Mouse (Mus musculus) neural tube, embryonic 15.5 days (tissue): ENCODE data around the gene Zc3hc1. TPM values are rescaled to one million over a fixed set of nuclear protein-coding genes. Genes with fewer than 3 reads are reported as not detected.

Source experiments
- ATAC-seq: fragments of 200-750 bp; cut with Nextera tagmentation; 2 replicates; pipeline ENCODE4 v1.8.0; 2017; ENCODE audit warnings: mild to moderate bottlenecking, moderate TSS enrichment, moderate library complexity; ENCODE audit not compliant: low FRiP score
- H3K27ac ChIP-seq: fragments of 300-500 bp; sonication (generic); replicated peaks from 2 replicates; pipeline ENCODE4 v1.5.1; 2015; ENCODE audit warnings: mild to moderate bottlenecking, inconsistent platforms
- H3K27me3 ChIP-seq: fragments of 300-500 bp; sonication (generic); replicated peaks from 2 replicates; pipeline ENCODE4 v1.6.1; 2015; ENCODE audit warnings: inconsistent platforms
- H3K36me3 ChIP-seq: fragments of 300-500 bp; sonication (generic); 2 replicates; pipeline ENCODE4 v1.6.1; 2015; ENCODE audit warnings: inconsistent platforms
- H3K4me1 ChIP-seq: fragments of 300-500 bp; sonication (generic); 2 replicates; pipeline ENCODE4 v1.6.1; 2015; ENCODE audit warnings: inconsistent platforms
- H3K4me2 ChIP-seq: fragments of 300-500 bp; sonication (generic); 2 replicates; pipeline ENCODE4 v1.6.1; 2015; ENCODE audit warnings: inconsistent platforms, mild to moderate bottlenecking, moderate library complexity
- H3K4me3 ChIP-seq: fragments of 300-500 bp; sonication (generic); replicated peaks from 2 replicates; pipeline ENCODE4 v1.5.1; 2015; ENCODE audit warnings: mild to moderate bottlenecking, inconsistent platforms
- H3K9ac ChIP-seq: fragments of 300-500 bp; sonication (generic); replicated peaks from 2 replicates; pipeline ENCODE4 v1.6.1; 2015; ENCODE audit warnings: mild to moderate bottlenecking, inconsistent platforms
- H3K9me3 ChIP-seq: fragments of 300-500 bp; sonication (generic); replicated peaks from 2 replicates; pipeline ENCODE4 v1.6.1; 2016; ENCODE audit warnings: inconsistent platforms
- WGBS: fragments of 180-500 bp; shearing (Covaris S2); methylation state at CpG from one replicate; pipeline ENCODE4 v1.1.7; 2015; ENCODE audit warnings: mixed read lengths; 5-methylcytosine and 5-hydroxymethylcytosine counted together
- polyA plus RNA-seq: library from polyadenylated mRNA; unstranded; fragments of >200 nt; fragmentation: Nextera tagmentation; extraction: Ambion mirVana; gene quantifications from 2 replicates; pipeline ENCODE4 v1.2.1, GENCODE M21; 2015

The Zc3hc1 gene
- polyA plus RNA-seq, 1 experiment from 2014 or later: 56.2 TPM

- Histone ChIP-seq H3K27me3 (no peaks in the 10 kb centered on the region), H3K36me3 (peaks cover 95% of the 10 kb centered on the region), H3K4me1 (no peaks in the 10 kb centered on the region), H3K9ac (no peak overlapping the region), H3K4me2 (no peak overlapping the region), H3K4me3 (no peak overlapping the region), H3K27ac (no peak overlapping the region), H3K9me3 (no peaks in the 10 kb centered on the region)
- 94% methylated on average over 3 of the region's 3 CpGs for WGBS
- no peak for ATAC-seq
Measured at GRCm38 (mm10) chr6:30369291-30369690, 21.5 kb downstream of the Zc3hc1 start.

- no peak overlapping the region for H3K9ac ChIP-seq
- H3K4me2 ChIP-seq: no peak overlapping the region
- no peaks in the 10 kb centered on the region for H3K9me3 ChIP-seq
- WGBS: 47% methylated on average over 5 of the region's 5 CpGs
- no peaks in the 10 kb centered on the region for H3K27me3 ChIP-seq
- no peak overlapping the region for H3K27ac ChIP-seq
- no peak overlapping the region for H3K4me3 ChIP-seq
- H3K36me3 ChIP-seq: peaks cover 57% of the 10 kb centered on the region
- ATAC-seq: no peak
- H3K4me1 ChIP-seq: no peaks in the 10 kb centered on the region
Measured at GRCm38 (mm10) chr6:30363808-30364207, 27.0 kb downstream of the Zc3hc1 start.

- no peak overlapping the region for H3K9ac ChIP-seq
- no peak overlapping the region for H3K4me3 ChIP-seq
- H3K4me2 ChIP-seq: no peak overlapping the region
- H3K27ac ChIP-seq: no peak overlapping the region
- H3K9me3 ChIP-seq: no peaks in the 10 kb centered on the region
- no peak for ATAC-seq
- H3K27me3 ChIP-seq: no peaks in the 10 kb centered on the region
- H3K4me1 ChIP-seq: no peaks in the 10 kb centered on the region
- WGBS: 50% methylated on average over 12 of the region's 12 CpGs
- H3K36me3 ChIP-seq: peaks cover 21% of the 10 kb centered on the region
Measured at GRCm38 (mm10) chr6:30359762-30360509, 30.9 kb downstream of the Zc3hc1 start.

DNA sequence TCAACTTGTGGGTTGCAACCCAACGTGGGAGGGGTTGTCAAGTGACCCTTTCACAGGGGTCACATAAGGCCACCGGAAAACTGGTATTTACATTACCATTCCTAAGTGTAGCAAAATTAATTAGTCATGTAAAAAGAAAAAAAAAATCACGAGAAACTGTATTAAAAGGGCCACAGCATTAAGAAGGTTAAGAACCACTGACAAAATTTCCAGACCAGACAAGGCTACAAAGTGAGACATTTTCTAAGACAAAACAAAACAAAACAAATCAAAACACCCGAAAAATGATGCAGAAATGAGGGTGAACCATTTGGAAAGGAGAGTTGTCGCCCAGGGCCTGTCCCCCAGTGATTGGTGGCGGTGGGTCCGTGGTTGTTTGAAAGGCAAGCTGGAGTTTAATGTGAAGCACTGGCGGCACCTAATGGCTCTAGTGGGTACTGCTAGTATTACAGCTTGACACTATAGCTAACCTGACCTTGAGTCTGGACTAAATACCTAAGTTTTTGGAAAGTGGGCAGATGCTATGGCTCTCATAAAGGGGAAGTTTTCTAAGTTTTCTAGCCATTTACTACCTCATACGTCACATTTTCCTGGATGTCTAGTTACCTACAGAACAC is 33.2 kb downstream of the Zc3hc1 start:
- Histone ChIP-seq H3K9ac (no peak overlapping the region), H3K4me1 (no peaks in the 10 kb centered on the region), H3K4me3 (no peak overlapping the region), H3K27me3 (no peaks in the 10 kb centered on the region), H3K4me2 (peak overlapping the region; percentile 30), H3K27ac (no peak overlapping the region), H3K36me3 (0 out of 2 replicates have a peak, but pooled peaks cover 4% of the 10 kb centered on the region), H3K9me3 (no peaks in the 10 kb centered on the region)
- WGBS: 20% methylated on average over 9 of the region's 9 CpGs
- peak; percentile 78; the same call in 1 of the 2 replicates for ATAC-seq

DNA sequence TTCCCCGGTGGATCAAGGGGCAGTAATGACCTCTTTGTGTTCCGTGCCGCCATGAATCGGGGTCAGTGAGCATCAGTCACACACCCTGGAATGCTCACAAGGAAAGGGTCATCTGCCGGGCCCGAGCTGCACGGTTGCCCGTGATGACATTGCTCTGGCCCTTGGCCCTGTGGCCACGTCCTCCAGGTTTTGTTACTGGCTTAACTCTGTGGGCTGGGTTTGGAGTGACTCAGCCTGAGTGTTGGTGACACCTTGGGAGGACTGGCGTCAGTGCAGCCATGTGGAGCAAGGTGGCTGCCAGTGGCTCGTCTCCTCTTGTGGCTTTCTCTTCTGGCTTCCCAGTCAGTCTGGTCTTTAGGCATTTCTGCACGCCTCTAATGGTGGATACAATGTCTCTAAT is 34.1 kb downstream of the Zc3hc1 start:
- H3K9ac ChIP-seq: no peak overlapping the region
- H3K27me3 ChIP-seq: no peaks in the 10 kb centered on the region
- no peaks in the 10 kb centered on the region for H3K4me1 ChIP-seq
- H3K9me3 ChIP-seq: no peaks in the 10 kb centered on the region
- no peak overlapping the region for H3K4me2 ChIP-seq
- H3K36me3 ChIP-seq: no peaks in the 10 kb centered on the region
- no peak overlapping the region for H3K4me3 ChIP-seq
- H3K27ac ChIP-seq: no peak overlapping the region
- ATAC-seq: no peak
- WGBS: 94% methylated on average over 12 of the region's 12 CpGs

GRCm38 (mm10) chr6:30356161-30356560 is 34.7 kb downstream of the Zc3hc1 start:
- Histone ChIP-seq H3K9ac (no peak overlapping the region), H3K4me3 (no peak overlapping the region), H3K27ac (no peak overlapping the region), H3K9me3 (no peaks in the 10 kb centered on the region), H3K4me2 (no peak overlapping the region), H3K27me3 (no peaks in the 10 kb centered on the region), H3K4me1 (no peaks in the 10 kb centered on the region), H3K36me3 (no peaks in the 10 kb centered on the region)
- ATAC-seq: no peak
- WGBS: 83% methylated on average over 5 of the region's 5 CpGs

GRCm38 (mm10) chr6:30355701-30356100 is 35.1 kb downstream of the Zc3hc1 start:
- Histone ChIP-seq H3K4me1 (no peaks in the 10 kb centered on the region), H3K9ac (no peak overlapping the region), H3K9me3 (no peaks in the 10 kb centered on the region), H3K27me3 (no peaks in the 10 kb centered on the region), H3K4me3 (no peak overlapping the region), H3K36me3 (no peaks in the 10 kb centered on the region), H3K4me2 (no peak overlapping the region), H3K27ac (no peak overlapping the region)
- ATAC-seq: no peak
- WGBS: 89% methylated on average over 8 of the region's 8 CpGs

GRCm38 (mm10) chr6:30354760-30355159 is 36.1 kb downstream of the Zc3hc1 start:
- WGBS: 55% methylated on average over 5 of the region's 5 CpGs
- no peak overlapping the region for H3K4me3 ChIP-seq
- H3K9ac ChIP-seq: no peak overlapping the region
- no peaks in the 10 kb centered on the region for H3K9me3 ChIP-seq
- no peaks in the 10 kb centered on the region for H3K36me3 ChIP-seq
- no peak for ATAC-seq
- no peaks in the 10 kb centered on the region for H3K4me1 ChIP-seq
- H3K27me3 ChIP-seq: no peaks in the 10 kb centered on the region
- H3K27ac ChIP-seq: no peak overlapping the region
- no peak overlapping the region for H3K4me2 ChIP-seq

- ATAC-seq: no peak
- 84% methylated on average over 8 of the region's 8 CpGs for WGBS
- no peaks in the 10 kb centered on the region for H3K36me3 ChIP-seq
Measured at GRCm38 (mm10) chr6:30353661-30354060, 37.2 kb downstream of the Zc3hc1 start.

DNA sequence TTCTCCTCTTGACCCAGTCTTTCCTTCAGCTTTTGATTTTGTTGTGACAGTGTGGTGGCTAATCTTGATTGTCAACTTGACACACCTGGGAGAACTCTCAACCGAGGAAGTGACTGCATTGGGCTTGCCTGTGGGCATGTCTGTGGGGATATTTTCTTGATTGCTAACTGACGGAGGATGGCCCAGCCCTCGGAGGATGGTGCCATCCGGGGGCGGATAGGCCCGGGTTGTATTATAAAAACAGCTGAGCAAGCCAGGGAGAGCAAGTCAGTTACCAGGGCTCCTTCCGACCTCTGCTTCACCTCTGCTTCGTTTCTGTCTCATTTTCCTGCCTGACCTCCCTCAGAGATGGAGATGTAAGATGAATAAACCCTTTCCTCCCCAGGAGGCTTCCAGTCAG is 38.1 kb downstream of the Zc3hc1 start:
- no peaks in the 10 kb centered on the region for H3K27me3 ChIP-seq
- H3K9me3 ChIP-seq: no peaks in the 10 kb centered on the region
- 66% methylated on average over 8 of the region's 8 CpGs for WGBS
- H3K4me3 ChIP-seq: no peak overlapping the region
- H3K9ac ChIP-seq: no peak overlapping the region
- H3K36me3 ChIP-seq: no peaks in the 10 kb centered on the region
- no peak for ATAC-seq
- no peak overlapping the region for H3K4me2 ChIP-seq
- no peak overlapping the region for H3K27ac ChIP-seq
- no peaks in the 10 kb centered on the region for H3K4me1 ChIP-seq

More at GRCm38 (mm10) chr6:30353661-30354060, 37.2 kb downstream of the Zc3hc1 start:
- Histone ChIP-seq H3K9ac (no peak overlapping the region), H3K27ac (no peak overlapping the region), H3K4me2 (no peak overlapping the region), H3K4me3 (no peak overlapping the region), H3K27me3 (no peaks in the 10 kb centered on the region), H3K9me3 (no peaks in the 10 kb centered on the region), H3K4me1 (no peaks in the 10 kb centered on the region)

DNA sequence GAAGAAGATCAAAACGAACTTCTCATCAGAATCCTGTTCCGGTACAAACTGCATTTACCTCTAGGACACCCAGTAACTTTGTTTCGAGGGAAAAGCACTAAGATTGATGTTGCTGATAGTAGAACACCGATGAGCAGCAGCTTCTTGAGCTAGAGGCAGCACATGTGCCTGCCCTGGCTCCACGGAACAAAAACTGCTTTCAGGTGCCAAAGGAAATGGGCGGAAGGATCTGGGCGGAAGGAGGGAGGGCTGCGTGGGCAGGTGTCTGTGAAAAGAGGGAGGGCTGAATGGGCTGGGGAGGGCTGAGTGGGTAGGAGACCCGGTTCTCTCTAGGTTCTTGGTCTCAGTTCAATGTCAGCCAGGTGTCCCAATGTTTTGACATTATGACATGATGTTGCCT is 39.5 kb downstream of the Zc3hc1 start:
- H3K9ac ChIP-seq: no peak overlapping the region
- no peaks in the 10 kb centered on the region for H3K27me3 ChIP-seq
- no peak for ATAC-seq
- WGBS: 83% methylated on average over 9 of the region's 9 CpGs
- no peaks in the 10 kb centered on the region for H3K36me3 ChIP-seq
- H3K27ac ChIP-seq: no peak overlapping the region
- H3K4me3 ChIP-seq: no peak overlapping the region
- H3K4me2 ChIP-seq: no peak overlapping the region
- no peaks in the 10 kb centered on the region for H3K9me3 ChIP-seq
- H3K4me1 ChIP-seq: no peaks in the 10 kb centered on the region

DNA sequence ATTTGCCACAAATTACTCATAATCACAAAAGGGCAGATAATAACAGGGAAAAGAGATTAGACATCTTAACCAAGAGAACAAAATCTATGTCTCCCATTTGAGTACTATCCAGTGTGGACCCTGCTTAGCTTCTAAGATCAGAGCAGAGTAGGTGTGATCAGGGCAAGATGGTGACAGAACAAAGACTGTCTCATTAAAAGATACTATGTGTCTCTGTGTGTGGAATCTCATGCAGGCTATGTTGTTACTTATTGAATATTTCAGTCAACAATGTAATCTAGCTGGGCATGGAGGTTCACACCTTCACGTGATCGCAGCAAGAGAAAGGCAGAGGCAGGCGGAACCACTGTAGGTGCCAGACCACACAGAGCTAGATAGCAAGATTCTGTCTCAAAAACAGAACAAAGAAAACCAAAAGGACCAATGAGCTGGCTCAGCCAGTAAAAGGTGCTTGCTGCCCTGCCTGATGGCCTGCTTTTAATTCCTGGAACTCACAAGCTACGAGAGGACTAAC is 43.5 kb downstream of the Zc3hc1 start:
- Histone ChIP-seq H3K27ac (no peak overlapping the region), H3K9ac (no peak overlapping the region), H3K36me3 (no peaks in the 10 kb centered on the region), H3K4me3 (no peak overlapping the region), H3K9me3 (no peaks in the 10 kb centered on the region), H3K4me2 (no peak overlapping the region), H3K27me3 (no peaks in the 10 kb centered on the region), H3K4me1 (no peaks in the 10 kb centered on the region)
- ATAC-seq: no peak
- WGBS: 92% methylated on average over 4 of the region's 4 CpGs
